Mouse (Mus musculus) forebrain, embryonic 15.5 days (tissue): ENCODE results near the gene Raet1e. TPM values are rescaled to one million over a fixed set of nuclear protein-coding genes. Genes with fewer than 3 reads are reported as not detected.
"Not testable (repeated sequence)": the region's sequence is repeated elsewhere in the genome, so short reads cannot be mapped to it uniquely, and the experiment has no call there.

ENCODE experiments used
- ATAC-seq: fragments of 200-750 bp; cut with Nextera tagmentation; replicated peaks from 2 replicates; pipeline ENCODE4 v1.8.0; 2017; ENCODE audit warnings: mild to moderate bottlenecking, moderate TSS enrichment, moderate library complexity
- H3K27ac ChIP-seq: fragments of 300-500 bp; sonication (generic); replicated peaks from 2 replicates; pipeline ENCODE4 v1.5.1; 2015; ENCODE audit warnings: mild to moderate bottlenecking, inconsistent platforms
- H3K27me3 ChIP-seq: fragments of 300-500 bp; sonication (generic); 2 replicates; pipeline ENCODE4 v1.6.1; 2015; ENCODE audit warnings: inconsistent platforms
- H3K36me3 ChIP-seq: fragments of 300-500 bp; sonication (generic); 2 replicates; pipeline ENCODE4 v1.6.1; 2015; ENCODE audit warnings: mild to moderate bottlenecking, inconsistent platforms
- H3K4me1 ChIP-seq: fragments of 300-500 bp; sonication (generic); 2 replicates; pipeline ENCODE4 v1.6.1; 2015; ENCODE audit warnings: inconsistent platforms
- H3K4me2 ChIP-seq: fragments of 300-500 bp; sonication (generic); replicated peaks from 2 replicates; pipeline ENCODE4 v1.6.1; 2015; ENCODE audit warnings: mild to moderate bottlenecking, inconsistent platforms
- H3K4me3 ChIP-seq: fragments of 300-500 bp; sonication (generic); 2 replicates; pipeline ENCODE4 v1.5.1; 2015; ENCODE audit warnings: mild to moderate bottlenecking, inconsistent platforms
- H3K9ac ChIP-seq: fragments of 300-500 bp; sonication (generic); replicated peaks from 2 replicates; pipeline ENCODE4 v1.6.1; 2015; ENCODE audit warnings: mild to moderate bottlenecking, inconsistent platforms
- H3K9me3 ChIP-seq: fragments of 300-500 bp; sonication (generic); 2 replicates; pipeline ENCODE4 v1.6.1; 2016; ENCODE audit warnings: inconsistent platforms
- WGBS: fragments of 180-500 bp; shearing (Covaris S2); methylation state at CpG from one replicate; pipeline ENCODE4 v1.1.7; 2015; ENCODE audit warnings: mixed read lengths; 5-methylcytosine and 5-hydroxymethylcytosine counted together
- polyA plus RNA-seq: library from polyadenylated mRNA; unstranded; fragments of >200 nt; fragmentation: Nextera tagmentation; extraction: Ambion mirVana; gene quantifications from 2 replicates; pipeline ENCODE4 v1.2.1, GENCODE M21; 2015

Raet1e gene
- polyA plus RNA-seq, 1 experiment from 2014 or later = 0.90 TPM

GRCm38 (mm10) chr10:22153147-22153690 lies 5.2 kb upstream of the Raet1e start:
- ATAC-seq, H3K4me2 ChIP-seq, H3K27ac ChIP-seq, H3K36me3 ChIP-seq, H3K9ac ChIP-seq, H3K4me3 ChIP-seq, H3K9me3 ChIP-seq: not testable (repeated sequence)
- 5% methylated on average over 7 of the region's 7 CpGs for WGBS
- Histone ChIP-seq H3K4me1 (peaks cover 35% of the 10 kb centered on the region), H3K27me3 (peaks cover 53% of the 10 kb centered on the region)

DNA sequence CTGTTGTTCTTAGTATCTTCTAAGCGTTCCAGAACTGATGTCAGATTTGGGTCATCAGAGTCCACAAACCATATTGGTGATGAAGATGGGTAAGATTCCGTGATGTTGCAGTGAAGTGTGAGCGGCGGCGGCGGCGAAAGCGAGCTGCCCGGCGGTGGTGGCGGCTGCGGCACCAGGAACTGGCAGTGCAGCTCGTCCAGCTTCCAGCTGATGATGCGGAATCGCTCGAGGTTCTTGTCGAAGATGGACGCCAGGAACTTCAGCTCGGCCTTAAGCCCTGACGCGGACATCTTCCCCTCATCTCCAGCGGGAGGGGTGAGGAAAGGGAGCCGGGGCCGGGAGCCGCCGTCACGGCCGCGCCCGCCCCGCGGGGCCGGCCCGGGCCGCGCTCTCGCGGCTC lies 4.2 kb upstream of the Raet1e start:
- peaks cover 60% of the 10 kb centered on the region for H3K27me3 ChIP-seq

DNA sequence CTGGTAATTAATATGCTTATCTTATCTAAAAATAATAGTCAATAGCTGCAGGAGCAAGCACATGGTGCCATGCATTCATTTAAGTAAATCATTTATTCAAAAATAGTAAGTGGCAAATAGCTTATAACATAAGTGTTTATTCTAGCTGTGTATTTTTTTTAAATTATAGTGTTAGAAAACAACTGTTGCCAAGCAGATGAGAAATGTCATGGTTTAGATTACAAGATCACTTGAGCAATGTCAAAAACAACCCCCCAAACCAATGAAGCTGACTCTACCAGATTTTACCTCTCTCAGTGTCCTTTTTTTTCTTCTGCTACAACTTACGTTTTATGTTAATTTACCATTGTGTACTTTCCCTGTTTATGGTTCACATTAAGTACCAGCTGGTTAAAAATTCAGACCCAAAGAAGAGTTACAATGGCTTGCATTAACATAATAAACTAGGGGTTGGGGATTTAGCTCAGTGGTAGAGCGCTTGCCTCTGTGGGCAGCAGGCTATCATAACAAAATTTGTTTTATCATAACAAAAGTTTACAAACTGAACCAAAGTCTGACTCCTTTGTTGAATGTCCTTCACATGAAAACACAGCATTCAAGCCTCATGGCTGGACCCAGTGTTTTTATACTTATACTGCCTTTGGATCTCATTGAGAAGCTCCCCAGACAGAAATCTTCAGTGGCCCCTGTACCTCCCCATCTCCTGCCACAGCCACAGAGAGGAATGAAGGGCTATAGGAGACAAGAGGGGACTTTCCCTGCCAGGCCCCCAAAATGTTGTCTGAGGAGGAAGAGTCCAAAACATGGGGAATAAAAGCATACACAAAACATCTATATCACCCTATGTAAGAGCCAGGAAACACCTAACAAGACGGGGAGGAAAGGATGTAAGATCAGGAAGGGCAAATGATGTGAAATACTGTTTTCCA lies 3.2 kb upstream of the Raet1e start:
- Histone ChIP-seq H3K27me3 (peaks cover 63% of the 10 kb centered on the region), H3K4me1 (peaks cover 23% of the 10 kb centered on the region), H3K9me3 (no peaks in the 10 kb centered on the region), H3K4me3 (no peak overlapping the region), H3K4me2 (no peak overlapping the region), H3K27ac (no peak overlapping the region), H3K36me3 (no peaks in the 10 kb centered on the region), H3K9ac (no peak overlapping the region)
- no peak for ATAC-seq
- 5% methylated on average over 3 of the region's 3 CpGs for WGBS

More for the DNA sequence above, 4.2 kb upstream of the Raet1e start:
- not testable (repeated sequence) for H3K9ac ChIP-seq, ATAC-seq, H3K27ac ChIP-seq, H3K36me3 ChIP-seq, H3K9me3 ChIP-seq
- peaks cover 32% of the 10 kb centered on the region for H3K4me1 ChIP-seq
- peak overlapping the region; percentile 33 for H3K4me3 ChIP-seq
- under 1% methylated on average over 38 of the region's 38 CpGs for WGBS
- peak overlapping the region; percentile 43 for H3K4me2 ChIP-seq

DNA sequence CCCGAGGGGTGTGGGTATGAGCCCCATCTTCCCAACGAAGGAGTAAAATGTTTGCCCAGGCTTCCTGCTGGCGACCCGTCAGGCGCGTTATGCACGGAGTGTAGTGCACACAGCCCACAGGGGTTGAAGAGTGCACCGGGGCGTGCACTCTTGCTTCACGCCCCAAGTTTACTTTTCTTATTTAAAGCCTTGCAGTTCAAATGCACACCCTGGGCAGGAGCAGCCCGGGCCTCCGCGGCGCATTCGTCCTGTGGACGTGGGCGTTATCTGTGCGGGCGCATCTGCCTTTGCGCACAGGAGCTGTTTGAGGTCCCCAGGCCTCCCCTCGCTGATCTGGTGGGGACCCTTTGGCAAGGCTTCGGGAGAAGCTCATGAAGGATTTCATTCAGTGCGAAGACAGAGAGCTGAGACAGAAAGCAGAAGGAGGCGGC lies 777 bp downstream of the Raet1e start:
- no peak for ATAC-seq
- no peak overlapping the region for H3K9ac ChIP-seq
- under 1% methylated on average over 24 of the region's 24 CpGs for WGBS
- no peak overlapping the region for H3K27ac ChIP-seq
- H3K4me2 ChIP-seq = no peak overlapping the region
- H3K4me1 ChIP-seq = peaks cover 11% of the 10 kb centered on the region
- H3K27me3 ChIP-seq = peaks cover 63% of the 10 kb centered on the region
- H3K4me3 ChIP-seq = no peak overlapping the region
- H3K9me3 ChIP-seq = no peaks in the 10 kb centered on the region
- no peaks in the 10 kb centered on the region for H3K36me3 ChIP-seq

DNA sequence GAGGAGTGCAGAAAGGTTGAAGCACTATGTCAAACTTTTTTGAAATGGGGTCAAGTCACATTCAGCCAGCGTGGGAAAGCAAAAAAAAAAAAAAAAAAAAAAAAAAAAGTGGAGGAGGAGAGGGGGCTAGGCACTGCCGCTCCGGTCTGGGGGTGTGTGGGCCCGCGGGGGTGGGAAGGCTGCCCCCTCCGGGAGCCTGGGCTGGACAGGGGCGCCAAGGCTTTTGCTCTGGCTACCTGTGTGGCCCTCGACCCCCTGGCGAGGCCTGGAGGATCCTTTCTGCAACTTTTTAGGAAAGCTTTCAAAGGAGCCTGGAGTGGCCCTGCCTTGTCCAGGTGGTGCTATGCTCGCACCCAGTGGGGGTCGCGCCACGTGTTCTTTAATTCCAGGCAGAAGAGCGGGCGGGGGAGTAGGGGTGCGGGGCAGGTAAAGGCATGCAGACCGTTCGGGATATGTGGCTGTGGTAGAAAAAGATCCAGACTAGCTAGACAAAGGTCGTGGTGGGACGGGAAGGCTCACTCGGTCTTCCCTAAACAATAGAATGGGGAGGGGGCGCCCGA lies 1.3 kb downstream of the Raet1e start:
- H3K27me3 ChIP-seq = peaks cover 63% of the 10 kb centered on the region
- no peak overlapping the region for H3K27ac ChIP-seq
- no peak for ATAC-seq
- H3K4me3 ChIP-seq = no peak overlapping the region
- WGBS = 2% methylated on average over 23 of the region's 23 CpGs
- no peaks in the 10 kb centered on the region for H3K9me3 ChIP-seq
- H3K9ac ChIP-seq = no peak overlapping the region
- H3K4me1 ChIP-seq = peaks cover 8% of the 10 kb centered on the region
- no peak overlapping the region for H3K4me2 ChIP-seq
- H3K36me3 ChIP-seq = no peaks in the 10 kb centered on the region

GRCm38 (mm10) chr10:22163279-22163678 lies 4.9 kb downstream of the Raet1e start:
- H3K36me3 ChIP-seq, H3K9me3 ChIP-seq, H3K4me3 ChIP-seq, H3K27ac ChIP-seq, H3K4me1 ChIP-seq, H3K9ac ChIP-seq: not testable (repeated sequence)
- peaks cover 31% of the 10 kb centered on the region for H3K27me3 ChIP-seq
- H3K4me2 ChIP-seq = peak overlapping the region; percentile 19
- ATAC-seq = peak; percentile 60
- 7% methylated on average over 9 of the region's 9 CpGs for WGBS

- H3K4me3 ChIP-seq, H3K9me3 ChIP-seq, H3K4me1 ChIP-seq, H3K27ac ChIP-seq, H3K9ac ChIP-seq, H3K36me3 ChIP-seq: not testable (repeated sequence)
- ATAC-seq = peak; percentile 73
- H3K4me2 ChIP-seq = peak overlapping the region; percentile 19
- 38% methylated on average over 16 of the region's 16 CpGs for WGBS
- peaks cover 26% of the 10 kb centered on the region for H3K27me3 ChIP-seq
Measured at GRCm38 (mm10) chr10:22163705-22164583, 5.6 kb downstream of the Raet1e start.

DNA sequence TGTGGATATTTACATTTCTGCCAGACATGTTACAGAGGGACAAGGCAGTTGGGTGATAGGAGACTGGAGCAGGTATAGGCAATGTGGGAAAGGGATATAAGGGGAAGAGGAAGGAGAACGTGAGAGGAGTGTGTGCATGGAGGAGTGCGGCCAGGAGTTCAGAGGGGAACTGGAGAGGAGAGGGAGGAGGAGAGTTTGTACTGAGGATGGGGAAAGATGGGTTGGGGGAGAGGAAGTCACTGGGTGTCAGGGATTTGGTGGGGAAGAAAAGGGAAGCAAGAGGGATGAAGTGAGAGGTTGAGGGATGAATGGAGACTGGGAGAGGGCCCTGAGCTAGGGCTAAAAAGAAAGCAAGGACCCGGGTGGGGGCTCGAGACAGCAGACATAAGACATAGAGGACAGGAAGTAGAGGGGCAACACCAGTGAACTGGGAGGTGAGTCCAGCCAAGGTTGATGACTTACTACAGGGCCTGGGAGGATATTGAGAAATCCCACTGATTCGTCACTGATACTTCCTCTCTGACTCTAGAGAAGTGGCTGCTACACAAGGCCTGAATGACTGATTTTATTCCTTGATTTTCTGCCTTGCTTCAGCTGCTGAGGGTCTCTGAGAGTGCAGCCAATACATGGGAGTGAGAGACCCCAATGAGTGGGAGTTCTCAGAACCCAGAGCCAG lies 7.1 kb downstream of the Raet1e start:
- H3K27me3 ChIP-seq = peaks cover 17% of the 10 kb centered on the region

GRCm38 (mm10) chr10:22166025-22166424 lies 7.7 kb downstream of the Raet1e start:
- WGBS = 71% methylated on average over 2 of the region's 2 CpGs

More for the DNA sequence above, 7.1 kb downstream of the Raet1e start:
- not testable (repeated sequence) for H3K4me1 ChIP-seq, H3K9me3 ChIP-seq, H3K36me3 ChIP-seq, H3K9ac ChIP-seq, H3K4me2 ChIP-seq, H3K4me3 ChIP-seq, H3K27ac ChIP-seq, ATAC-seq
- 67% methylated on average over 5 of the region's 5 CpGs for WGBS

GRCm38 (mm10) chr10:22167061-22167460 lies 8.7 kb downstream of the Raet1e start:
- H3K4me3 ChIP-seq, H3K4me2 ChIP-seq, ATAC-seq, H3K36me3 ChIP-seq, H3K9me3 ChIP-seq, H3K9ac ChIP-seq, H3K27me3 ChIP-seq, H3K4me1 ChIP-seq, H3K27ac ChIP-seq: not testable (repeated sequence)
- 75% methylated on average over 1 of the region's 1 CpGs for whole genome bisulfite sequencing

More at GRCm38 (mm10) chr10:22166025-22166424, 7.7 kb downstream of the Raet1e start:
- H3K4me2 ChIP-seq, H3K36me3 ChIP-seq, ATAC-seq, H3K9me3 ChIP-seq, H3K4me1 ChIP-seq, H3K27ac ChIP-seq, H3K4me3 ChIP-seq, H3K9ac ChIP-seq: not testable (repeated sequence)
- H3K27me3 ChIP-seq = peaks cover 11% of the 10 kb centered on the region

GRCm38 (mm10) chr10:22169116-22169515 lies 10.7 kb downstream of the Raet1e start:
- H3K9ac ChIP-seq, ATAC-seq, H3K4me3 ChIP-seq: not testable (repeated sequence)

More at GRCm38 (mm10) chr10:22169116-22169515, 10.7 kb downstream of the Raet1e start:
- H3K4me2 ChIP-seq, H3K36me3 ChIP-seq, H3K27me3 ChIP-seq, H3K4me1 ChIP-seq, H3K9me3 ChIP-seq, H3K27ac ChIP-seq: not testable (repeated sequence)
